Mouse (Mus musculus) thymus, adult 2 months (tissue): ENCODE results near the gene Tfb1m.

Experiments used
- CTCF ChIP-seq: fragments of 200-500 bp; IDR thresholded peaks from 2 replicates; pipeline ENCODE4 v1.5.1; 2012; ENCODE audit warnings: mild to moderate bottlenecking, control low read depth, low read length, moderate library complexity, borderline replicate concordance; ENCODE audit not compliant: control insufficient read depth, poor library complexity, insufficient read depth; ENCODE audit errors: extremely low read depth
- POLR2A ChIP-seq: fragments of 200-500 bp; IDR thresholded peaks from 2 replicates; pipeline ENCODE4 v1.6.1; 2012; ENCODE audit warnings: mild to moderate bottlenecking, low read length, control low read depth, moderate library complexity; ENCODE audit not compliant: control insufficient read depth, poor library complexity, insufficient read depth; ENCODE audit errors: extremely low read depth

DNA sequence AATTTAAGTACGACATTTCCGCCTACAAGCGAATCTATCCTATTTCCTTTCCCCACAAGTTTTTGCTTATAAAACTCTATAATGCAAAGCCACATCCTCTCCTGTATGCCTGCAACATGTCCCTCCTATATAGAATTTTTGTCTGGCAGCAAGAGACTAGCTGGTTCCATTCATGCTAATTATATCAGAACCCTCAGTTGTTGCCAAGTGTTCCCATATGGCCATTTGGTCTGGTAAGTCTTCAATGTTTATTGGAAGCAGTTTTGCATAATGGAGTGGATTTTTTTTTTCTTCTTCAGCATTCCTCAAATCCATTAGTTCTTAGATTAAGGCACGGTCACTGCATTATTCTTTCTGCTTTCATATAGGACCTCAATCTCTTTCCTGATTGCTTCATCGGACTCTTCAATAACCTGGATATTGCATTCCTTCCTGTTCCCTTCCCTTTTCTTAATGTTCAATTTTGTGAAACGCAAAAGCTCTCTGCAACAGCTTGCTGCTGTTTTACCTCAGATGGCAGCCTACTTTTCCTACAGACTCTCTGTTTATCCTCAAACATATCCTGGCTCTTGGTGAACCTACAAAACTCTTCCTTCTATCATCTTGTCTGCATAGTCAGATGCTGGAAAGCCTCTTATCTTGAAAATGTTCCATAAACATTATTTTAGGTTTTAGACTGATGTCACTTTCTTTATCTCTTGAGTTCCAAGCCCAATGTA, 45.5 kb upstream of the Tfb1m start:
- no peak for TF ChIP-seq CTCF
- no peak for TF ChIP-seq POLR2A
